ENCODE assay signal across 8 mouse cellular contexts in genomic region chr3:84259281-84260023, GRCm38 (mm10). TPM values are rescaled to one million over a fixed set of nuclear protein-coding genes. Genes with fewer than 3 reads are reported as not detected.
A peak's percentile ranks its signal among the peaks of the same experiment; 100 is the strongest.
DNase-seq lines count a peak whose midpoint lies in the region; ATAC-seq and TF ChIP-seq lines count a peak whose summit lies in the region.

No protein-coding gene starts in this region.

- H3K4me2 ChIP-seq in hindbrain, embryonic 14.5 days (replicated peaks): peak overlapping the region; percentile 92

- in situ Hi-C loops in Patski (cut with MboI; ENCODE audit: low pct_unique_long_range_greater_than_20kb): loop anchor here (10.0 kb wide), 1 partner anchor 85 kb away; the partner anchor contains the start of gene Gm6525

- peak overlapping the region; percentile 85 for H3K4me3 ChIP-seq in hindbrain, embryonic 14.5 days (replicated peaks; ENCODE audit: low read length)

- peak; percentile 81 for ATAC-seq in Patski
- peak; percentile 77 for ATAC-seq in hindbrain, embryonic 14.5 days (ENCODE audit: low FRiP score)

- POLR2A ChIA-PET in Patski (lab: Charles Lee): interaction anchor here (0.6 to 1.8 kb wide), 9 partner anchors 9 to 84 kb away, joined by 3 to 6 read pairs (median 4); no protein-coding TSS in a partner anchor

- H3K36me3 ChIP-seq in hindbrain, embryonic 14.5 days (replicated peaks; ENCODE audit: control insufficient read depth, insufficient read depth): no peaks in the 10 kb centered on the region

- under 1% methylated on average over 74 of the region's 74 CpGs for WGBS in hindbrain, embryonic 14.5 days

- H3K27ac ChIP-seq in hindbrain, embryonic 14.5 days: peak overlapping the region; percentile 95

- peak overlapping the region; percentile 92 for H3K9ac ChIP-seq in hindbrain, embryonic 14.5 days

- no peak for DNase-seq in Patski (ENCODE audit: low read depth, low spot score)
- DNase-seq in cerebellum, postnatal 25 days: peak; percentile 81 to 83
- peak; percentile 81 to 83 for DNase-seq in frontal cortex, postnatal 36 days (ENCODE audit: low spot score in 2 of 2)
- peak; percentile 70 for DNase-seq in hindbrain, embryonic 14.5 days (ENCODE audit: low spot score)
- DNase-seq in left cerebral cortex, adult 11 months (ENCODE audit: low spot score): peak; percentile 60
- DNase-seq in lung, postnatal 25 days (ENCODE audit: low spot score): peak; percentile 59
- peak; percentile 89 for DNase-seq in retina, postnatal 1 day
- peak; percentile 49 for DNase-seq in urinary bladder, adult 2 months (ENCODE audit: low spot score)

- CTCF ChIA-PET in Patski (lab: Charles Lee): interaction anchor here (0.8 to 2.3 kb wide), 6 partner anchors 10 to 93 kb away, joined by 3 to 8 read pairs (median 4); no protein-coding TSS in a partner anchor

- no peaks in the 10 kb centered on the region for H3K27me3 ChIP-seq in Patski
- H3K27me3 ChIP-seq in hindbrain, embryonic 14.5 days (ENCODE audit: control insufficient read depth, insufficient read depth, low read length): no peaks in the 10 kb centered on the region

- TF ChIP-seq CTCF in Patski (IDR thresholded peaks at IDR 0.05): no peak

- H3K4me1 ChIP-seq in hindbrain, embryonic 14.5 days (replicated peaks; ENCODE audit: control insufficient read depth, insufficient read depth, low read length): peaks cover 31% of the 10 kb centered on the region

- H3K9me3 ChIP-seq in hindbrain, embryonic 14.5 days (ENCODE audit: control insufficient read depth, low read length): no peaks in the 10 kb centered on the region

RNA-seq across cellular contexts. Expression of gene Trim2, which starts 47.2 kb away (rescaled TPM):
- 30.7 TPM for polyA plus RNA-seq in Patski (2021)
- polyA plus RNA-seq in hindbrain, embryonic 14.5 days (2014; fragmentation: Nextera tagmentation; extraction: Ambion mirVana): 136 and 151 TPM in 2 replicates
- polyA plus RNA-seq in urinary bladder, adult 2 months (2012; rRNA removed): 6.6 and 8.9 TPM in 2 replicates
